Mouse (Mus musculus): ENCODE measurements at regions not wholly inside any gene's neighbourhood (a gene's known extent, or its start where the extent isn't known, plus 50 kb on each side); places are given as distances from the start of the nearest gene placed in this dataset.
"Not testable (repeated sequence)": the region's sequence is repeated elsewhere in the genome, so short reads cannot be mapped to it uniquely, and the experiment has no call there.

DNA sequence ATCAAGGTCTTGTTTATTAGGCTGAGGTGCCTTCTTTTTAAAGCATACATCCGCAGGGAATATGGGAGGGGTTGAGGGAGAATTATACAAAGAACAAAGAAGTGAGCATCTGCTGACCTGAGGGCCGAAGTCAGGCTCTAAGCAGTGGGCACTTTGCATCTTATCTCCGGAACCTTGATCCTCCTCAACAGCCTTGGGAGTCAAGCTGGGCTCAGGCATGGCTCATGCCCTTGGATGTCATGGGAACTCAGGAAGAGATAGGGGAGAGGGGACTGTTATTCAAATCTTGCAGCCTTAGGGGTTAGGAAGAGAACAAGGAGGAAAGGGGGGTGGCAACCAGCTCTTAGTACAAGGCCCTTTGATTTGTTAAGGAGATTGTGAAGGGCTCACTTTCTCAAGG, 248.5 kb downstream of the Gm19965 start:
- not testable (repeated sequence) for DNase-seq

- DNase-seq: no peak
Measured at GRCm38 (mm10) chr1:117067151-117067819, 264.5 kb downstream of the Gm19965 start.

GRCm38 (mm10) chr1:117087136-117087535, 284.4 kb downstream of the Gm19965 start:
- peak; percentile 9 for DNase-seq

DNA sequence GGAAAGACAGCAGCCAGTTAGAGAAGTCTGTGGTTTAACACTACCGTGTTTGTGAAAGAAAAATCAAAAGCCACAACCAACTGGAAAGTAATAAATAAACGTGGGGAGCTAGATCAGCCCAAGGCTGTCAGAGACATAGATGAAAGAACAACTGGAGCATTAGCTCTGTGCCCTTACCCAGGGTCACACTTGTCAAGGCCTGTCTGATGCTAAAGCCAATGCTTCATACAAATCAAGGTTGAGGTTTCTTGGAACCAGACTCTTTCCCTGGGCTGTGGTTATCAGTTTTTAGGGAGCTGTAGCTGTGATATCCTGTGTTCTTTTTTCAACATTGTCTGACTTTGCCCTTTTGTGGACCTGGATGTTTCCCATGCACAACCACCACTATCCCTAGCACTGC, 308.7 kb downstream of the Gm19965 start:
- peak; percentile 76 for DNase-seq

DNA sequence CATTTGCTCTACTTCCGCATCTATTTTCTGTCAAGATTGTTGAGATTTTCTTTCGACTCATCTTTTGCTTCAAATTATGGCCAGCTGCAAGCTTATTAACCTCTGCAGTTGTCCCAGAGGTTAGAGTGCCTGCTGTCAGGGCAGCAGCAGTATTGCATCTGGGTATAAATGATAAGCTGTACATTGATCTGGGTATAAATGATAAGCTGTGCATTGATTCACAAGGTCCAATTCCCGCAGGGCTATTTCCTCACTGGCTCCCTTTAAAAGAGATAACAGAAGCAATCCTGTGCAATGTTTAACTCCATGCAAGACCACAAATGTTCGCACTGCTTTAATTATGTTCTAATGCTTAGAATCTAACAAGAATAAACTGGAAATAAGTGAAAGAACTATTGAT, 311.1 kb downstream of the Gm19965 start:
- DNase-seq: no peak

GRCm38 (mm10) chr1:117122965-117123364, 320.2 kb downstream of the Gm19965 start:
- peak; percentile 7 for DNase-seq

Measured in adrenal gland, adult 2 months (tissue).